Mouse (Mus musculus): ENCODE measurements at regions not wholly inside any gene's neighbourhood (a gene's known extent, or its start where the extent isn't known, plus 50 kb on each side); places are given as distances from the start of the nearest gene placed in this dataset.

GRCm38 (mm10) chr16:55168433-55168832 is 129.4 kb downstream of the Zpld1 start:
- Histone ChIP-seq H3K27ac (replicated peaks in 1 of 2; ENCODE audit: control insufficient read depth in 1 of 2, insufficient read depth in 1 of 2, low read depth in 2 of 2, low read length in 2 of 2) (no peak overlapping the region), H3K27me3 (ENCODE audit: control insufficient read depth, insufficient read depth, low read length) (no peaks in the 10 kb centered on the region), H3K4me2 (ENCODE audit: low read length) (no peak overlapping the region), H3K4me1 (ENCODE audit: control insufficient read depth in 2 of 2, insufficient read depth in 2 of 2, low read length in 2 of 2) (no peaks in the 10 kb centered on the region), H3K36me3 (ENCODE audit: control insufficient read depth, insufficient read depth, low read length) (no peaks in the 10 kb centered on the region), H3K9me3 (ENCODE audit: control insufficient read depth, low read length) (no peaks in the 10 kb centered on the region), H3K4me3 (ENCODE audit: control insufficient read depth in 1 of 2, insufficient read depth in 1 of 2, low read depth in 1 of 2, low read length in 2 of 2) (no peak overlapping the region), H3K9ac (ENCODE audit: low read length) (no peak overlapping the region)
- 81% methylated on average over 2 of the region's 2 CpGs for WGBS
- no peak for ATAC-seq (ENCODE audit: insufficient number of reproducible peaks, insufficient read depth, low FRiP score, low read depth)

- no peak overlapping the region for H3K27ac ChIP-seq (replicated peaks in 1 of 2; ENCODE audit: control insufficient read depth in 1 of 2, insufficient read depth in 1 of 2, low read depth in 2 of 2, low read length in 2 of 2)
- no peak overlapping the region for H3K4me2 ChIP-seq (ENCODE audit: low read length)
- 52% methylated on average over 8 of the region's 8 CpGs for WGBS
- no peaks in the 10 kb centered on the region for H3K9me3 ChIP-seq (ENCODE audit: control insufficient read depth, low read length)
- no peak for ATAC-seq (ENCODE audit: insufficient number of reproducible peaks, insufficient read depth, low FRiP score, low read depth)
- no peaks in the 10 kb centered on the region for H3K4me1 ChIP-seq (ENCODE audit: control insufficient read depth in 2 of 2, insufficient read depth in 2 of 2, low read length in 2 of 2)
- H3K9ac ChIP-seq (ENCODE audit: low read length): no peak overlapping the region
- no peaks in the 10 kb centered on the region for H3K36me3 ChIP-seq (ENCODE audit: control insufficient read depth, insufficient read depth, low read length)
- no peaks in the 10 kb centered on the region for H3K27me3 ChIP-seq (ENCODE audit: control insufficient read depth, insufficient read depth, low read length)
- H3K4me3 ChIP-seq (ENCODE audit: control insufficient read depth in 1 of 2, insufficient read depth in 1 of 2, low read depth in 1 of 2, low read length in 2 of 2): no peak overlapping the region
These were observed 131.5 kb downstream of the Zpld1 start for GRCm38 (mm10) chr16:55166181-55166848.

- H3K9ac ChIP-seq (ENCODE audit: low read length): no peak overlapping the region
- H3K27ac ChIP-seq (replicated peaks in 1 of 2; ENCODE audit: control insufficient read depth in 1 of 2, insufficient read depth in 1 of 2, low read depth in 2 of 2, low read length in 2 of 2): no peak overlapping the region
- no peaks in the 10 kb centered on the region for H3K36me3 ChIP-seq (ENCODE audit: control insufficient read depth, insufficient read depth, low read length)
- ATAC-seq (ENCODE audit: insufficient number of reproducible peaks, insufficient read depth, low FRiP score, low read depth): no peak
- no peaks in the 10 kb centered on the region for H3K9me3 ChIP-seq (ENCODE audit: control insufficient read depth, low read length)
- H3K4me2 ChIP-seq (ENCODE audit: low read length): no peak overlapping the region
- H3K4me1 ChIP-seq (ENCODE audit: control insufficient read depth in 2 of 2, insufficient read depth in 2 of 2, low read length in 2 of 2): no peaks in the 10 kb centered on the region
- H3K27me3 ChIP-seq (ENCODE audit: control insufficient read depth, insufficient read depth, low read length): no peaks in the 10 kb centered on the region
- WGBS: 67% methylated on average over 6 of the region's 6 CpGs
- H3K4me3 ChIP-seq (ENCODE audit: control insufficient read depth in 1 of 2, insufficient read depth in 1 of 2, low read depth in 1 of 2, low read length in 2 of 2): no peak overlapping the region
These were observed 134.9 kb downstream of the Zpld1 start for GRCm38 (mm10) chr16:55162926-55163325.

- Histone ChIP-seq H3K27ac (replicated peaks in 1 of 2; ENCODE audit: control insufficient read depth in 1 of 2, insufficient read depth in 1 of 2, low read depth in 2 of 2, low read length in 2 of 2) (no peak overlapping the region), H3K4me2 (ENCODE audit: low read length) (no peak overlapping the region), H3K27me3 (ENCODE audit: control insufficient read depth, insufficient read depth, low read length) (no peaks in the 10 kb centered on the region), H3K4me3 (ENCODE audit: control insufficient read depth in 1 of 2, insufficient read depth in 1 of 2, low read depth in 1 of 2, low read length in 2 of 2) (no peak overlapping the region), H3K4me1 (ENCODE audit: control insufficient read depth in 2 of 2, insufficient read depth in 2 of 2, low read length in 2 of 2) (no peaks in the 10 kb centered on the region), H3K36me3 (ENCODE audit: control insufficient read depth, insufficient read depth, low read length) (no peaks in the 10 kb centered on the region), H3K9me3 (ENCODE audit: control insufficient read depth, low read length) (no peaks in the 10 kb centered on the region), H3K9ac (ENCODE audit: low read length) (no peak overlapping the region)
- no peak for ATAC-seq (ENCODE audit: insufficient number of reproducible peaks, insufficient read depth, low FRiP score, low read depth)
- 31% methylated on average over 4 of the region's 4 CpGs for WGBS
These were observed 146.1 kb downstream of the Zpld1 start for GRCm38 (mm10) chr16:55151726-55152125.

- Histone ChIP-seq H3K4me1 (ENCODE audit: control insufficient read depth in 2 of 2, insufficient read depth in 2 of 2, low read length in 2 of 2) (no peaks in the 10 kb centered on the region), H3K27ac (replicated peaks in 1 of 2; ENCODE audit: control insufficient read depth in 1 of 2, insufficient read depth in 1 of 2, low read depth in 2 of 2, low read length in 2 of 2) (no peak overlapping the region), H3K4me2 (ENCODE audit: low read length) (no peak overlapping the region), H3K27me3 (ENCODE audit: control insufficient read depth, insufficient read depth, low read length) (no peaks in the 10 kb centered on the region), H3K9ac (ENCODE audit: low read length) (no peak overlapping the region), H3K36me3 (ENCODE audit: control insufficient read depth, insufficient read depth, low read length) (no peaks in the 10 kb centered on the region), H3K9me3 (ENCODE audit: control insufficient read depth, low read length) (no peaks in the 10 kb centered on the region), H3K4me3 (ENCODE audit: control insufficient read depth in 1 of 2, insufficient read depth in 1 of 2, low read depth in 1 of 2, low read length in 2 of 2) (no peak overlapping the region)
- no peak for ATAC-seq (ENCODE audit: insufficient number of reproducible peaks, insufficient read depth, low FRiP score, low read depth)
- WGBS: 87% methylated on average over 6 of the region's 6 CpGs
These were observed 155.2 kb downstream of the Zpld1 start for GRCm38 (mm10) chr16:55142431-55143173.

- Histone ChIP-seq H3K4me2 (ENCODE audit: low read length) (no peak overlapping the region), H3K27ac (replicated peaks in 1 of 2; ENCODE audit: control insufficient read depth in 1 of 2, insufficient read depth in 1 of 2, low read depth in 2 of 2, low read length in 2 of 2) (no peak overlapping the region), H3K4me3 (ENCODE audit: control insufficient read depth in 1 of 2, insufficient read depth in 1 of 2, low read depth in 1 of 2, low read length in 2 of 2) (no peak overlapping the region), H3K4me1 (ENCODE audit: control insufficient read depth in 2 of 2, insufficient read depth in 2 of 2, low read length in 2 of 2) (no peaks in the 10 kb centered on the region), H3K27me3 (ENCODE audit: control insufficient read depth, insufficient read depth, low read length) (no peaks in the 10 kb centered on the region), H3K36me3 (ENCODE audit: control insufficient read depth, insufficient read depth, low read length) (no peaks in the 10 kb centered on the region), H3K9me3 (ENCODE audit: control insufficient read depth, low read length) (no peaks in the 10 kb centered on the region), H3K9ac (ENCODE audit: low read length) (no peak overlapping the region)
- ATAC-seq (ENCODE audit: insufficient number of reproducible peaks, insufficient read depth, low FRiP score, low read depth): no peak
These were observed 162.8 kb downstream of the Zpld1 start for GRCm38 (mm10) chr16:55134961-55135360.

GRCm38 (mm10) chr16:55097651-55098050 is 200.1 kb downstream of the Zpld1 start:
- H3K4me1 ChIP-seq (ENCODE audit: control insufficient read depth in 2 of 2, insufficient read depth in 2 of 2, low read length in 2 of 2): no peaks in the 10 kb centered on the region
- no peak overlapping the region for H3K4me3 ChIP-seq (ENCODE audit: control insufficient read depth in 1 of 2, insufficient read depth in 1 of 2, low read depth in 1 of 2, low read length in 2 of 2)
- H3K9ac ChIP-seq (ENCODE audit: low read length): no peak overlapping the region
- no peaks in the 10 kb centered on the region for H3K27me3 ChIP-seq (ENCODE audit: control insufficient read depth, insufficient read depth, low read length)
- no peaks in the 10 kb centered on the region for H3K9me3 ChIP-seq (ENCODE audit: control insufficient read depth, low read length)
- no peak overlapping the region for H3K4me2 ChIP-seq (ENCODE audit: low read length)
- no peak overlapping the region for H3K27ac ChIP-seq (replicated peaks in 1 of 2; ENCODE audit: control insufficient read depth in 1 of 2, insufficient read depth in 1 of 2, low read depth in 2 of 2, low read length in 2 of 2)
- WGBS: 70% methylated on average over 1 of the region's 1 CpGs
- ATAC-seq (ENCODE audit: insufficient number of reproducible peaks, insufficient read depth, low FRiP score, low read depth): no peak
- no peaks in the 10 kb centered on the region for H3K36me3 ChIP-seq (ENCODE audit: control insufficient read depth, insufficient read depth, low read length)

GRCm38 (mm10) chr16:55087461-55087860 is 210.3 kb downstream of the Zpld1 start:
- H3K4me3 ChIP-seq (ENCODE audit: control insufficient read depth in 1 of 2, insufficient read depth in 1 of 2, low read depth in 1 of 2, low read length in 2 of 2): no peak overlapping the region
- no peaks in the 10 kb centered on the region for H3K36me3 ChIP-seq (ENCODE audit: control insufficient read depth, insufficient read depth, low read length)
- 78% methylated on average over 1 of the region's 1 CpGs for WGBS
- H3K27me3 ChIP-seq (ENCODE audit: control insufficient read depth, insufficient read depth, low read length): no peaks in the 10 kb centered on the region
- no peak overlapping the region for H3K4me2 ChIP-seq (ENCODE audit: low read length)
- no peak overlapping the region for H3K27ac ChIP-seq (replicated peaks in 1 of 2; ENCODE audit: control insufficient read depth in 1 of 2, insufficient read depth in 1 of 2, low read depth in 2 of 2, low read length in 2 of 2)
- H3K4me1 ChIP-seq (ENCODE audit: control insufficient read depth in 2 of 2, insufficient read depth in 2 of 2, low read length in 2 of 2): no peaks in the 10 kb centered on the region
- no peaks in the 10 kb centered on the region for H3K9me3 ChIP-seq (ENCODE audit: control insufficient read depth, low read length)
- no peak for ATAC-seq (ENCODE audit: insufficient number of reproducible peaks, insufficient read depth, low FRiP score, low read depth)
- H3K9ac ChIP-seq (ENCODE audit: low read length): no peak overlapping the region
